Mouse (Mus musculus) lung, embryonic 14.5 days (tissue): ENCODE data around the gene Adam22. TPM values are rescaled to one million over a fixed set of nuclear protein-coding genes. Genes with fewer than 3 reads are reported as not detected.
"Not testable (repeated sequence)": the region's sequence is repeated elsewhere in the genome, so short reads cannot be mapped to it uniquely, and the experiment has no call there.

Experiments
- ATAC-seq: fragments of 200-750 bp; cut with Nextera tagmentation; 2 replicates; pipeline ENCODE4 v1.8.0; 2017; ENCODE audit warnings: mild to moderate bottlenecking, moderate TSS enrichment, moderate library complexity; ENCODE audit not compliant: insufficient read depth
- DNase-seq: peaks from one replicate; pipeline ENCODE4 v3.0.0-alpha.2; 2015
- H3K27ac ChIP-seq: fragments of 300-500 bp; sonication (generic); 2 replicates; pipeline ENCODE4 v1.5.1; 2014; ENCODE audit warnings: low read depth, mild to moderate bottlenecking, moderate library complexity
- H3K27me3 ChIP-seq: fragments of 300-500 bp; sonication (generic); 2 replicates; pipeline ENCODE4 v1.6.1; 2014; ENCODE audit warnings: low read length, control low read depth; ENCODE audit not compliant: insufficient read depth
- H3K36me3 ChIP-seq: fragments of 300-500 bp; sonication (generic); 2 replicates; pipeline ENCODE4 v1.6.1; 2014; ENCODE audit warnings: control low read depth; ENCODE audit not compliant: insufficient read depth
- H3K4me1 ChIP-seq: fragments of 300-500 bp; sonication (generic); 2 replicates; pipeline ENCODE4 v1.6.1; 2014; ENCODE audit warnings: antibody characterized with exemption, control low read depth; ENCODE audit not compliant: insufficient read depth
- H3K4me2 ChIP-seq: fragments of 300-500 bp; sonication (generic); 2 replicates; pipeline ENCODE4 v1.6.1; 2014; ENCODE audit warnings: mild to moderate bottlenecking
- H3K4me3 ChIP-seq: fragments of 300-500 bp; sonication (generic); 2 replicates; pipeline ENCODE4 v1.5.1; 2014; ENCODE audit warnings: low read depth, low read length
- H3K9ac ChIP-seq: fragments of 300-500 bp; sonication (generic); 2 replicates; pipeline ENCODE4 v1.6.1; 2014
- H3K9me3 ChIP-seq: fragments of 300-500 bp; sonication (generic); 2 replicates; pipeline ENCODE4 v1.6.1; 2016; ENCODE audit warnings: low read depth, low read length, control low read depth
- CTCF ChIP-seq: IDR thresholded peaks from 2 replicates; pipeline ENCODE4 v1.5.1; 2016; ENCODE audit warnings: antibody characterized with exemption, low read depth
- WGBS: fragments of 180-500 bp; shearing (Covaris S2); extraction: QIAGEN DNeasy Blood & Tissue Kit; methylation state at CpG from one replicate; pipeline ENCODE4 v1.1.7; 2014; 5-methylcytosine and 5-hydroxymethylcytosine counted together
- microRNA-seq: library from miRNA; unstranded; fragments of <30 nt; microRNA quantifications from one replicate; pipeline ENCODE4, GENCODE M21; 2016; ENCODE audit warnings: borderline number of aligned reads
- polyA plus RNA-seq: library from polyadenylated mRNA; unstranded; fragments of >200 nt; fragmentation: Nextera tagmentation; extraction: Ambion mirVana; gene quantifications from 2 replicates; pipeline ENCODE4 v1.2.1, GENCODE M21; 2014

Gene Adam22
- polyA plus RNA-seq, 1 experiment from 2014 or later: 3.6 TPM

DNA sequence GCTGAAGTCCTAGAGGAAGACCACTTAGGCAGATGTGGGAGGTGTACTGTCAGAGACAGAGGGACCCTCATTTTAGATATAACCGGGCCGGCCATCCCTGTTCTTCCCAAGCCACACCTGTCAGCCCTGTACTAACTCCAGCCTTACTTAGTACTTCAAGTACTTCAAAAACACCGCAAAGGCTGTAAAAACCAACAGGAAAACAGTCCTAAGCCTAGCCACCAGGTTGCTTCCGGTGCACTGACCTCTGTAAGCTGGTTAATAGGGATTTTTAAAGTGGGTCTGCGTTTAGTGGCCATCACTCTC, 311.0 kb downstream of the Adam22 start:
- peak overlapping the region; percentile 83 for H3K4me2 ChIP-seq
- H3K9ac ChIP-seq: peak overlapping the region; percentile 86
- peak overlapping the region; percentile 80 for H3K4me3 ChIP-seq
- ATAC-seq (peak; percentile 9; the same call in 1 of the 2 replicates), DNase-seq (peak; percentile 3)
- H3K27ac ChIP-seq: peak overlapping the region; percentile 90
- no peak for TF ChIP-seq CTCF
- peaks cover 5% of the 10 kb centered on the region for H3K4me1 ChIP-seq
- WGBS: 51% methylated on average over 5 of the region's 5 CpGs
- H3K36me3 ChIP-seq: peaks cover 23% of the 10 kb centered on the region; the same call in 1 of the 2 replicates
- H3K9me3 ChIP-seq: no peaks in the 10 kb centered on the region
- no peaks in the 10 kb centered on the region for H3K27me3 ChIP-seq

GRCm38 (mm10) chr5:8056141-8057017, 311.6 kb downstream of the Adam22 start:
- peaks cover 21% of the 10 kb centered on the region; the same call in 1 of the 2 replicates for H3K36me3 ChIP-seq
- TF ChIP-seq CTCF: peak; percentile 30; the same call in 1 of the 2 replicates
- H3K4me3 ChIP-seq: peak overlapping the region; percentile 80
- H3K27me3 ChIP-seq: no peaks in the 10 kb centered on the region
- ATAC-seq (peak; percentile 99), DNase-seq (peak; percentile 80)
- no peaks in the 10 kb centered on the region for H3K9me3 ChIP-seq
- peak overlapping the region; percentile 83 for H3K4me2 ChIP-seq
- 1% methylated on average over 54 of the region's 60 CpGs for WGBS
- peak overlapping the region; percentile 86 for H3K9ac ChIP-seq
- peaks cover 5% of the 10 kb centered on the region for H3K4me1 ChIP-seq
- peak overlapping the region; percentile 90 for H3K27ac ChIP-seq

- Histone ChIP-seq H3K27me3 (no peaks in the 10 kb centered on the region), H3K36me3 (peaks cover 21% of the 10 kb centered on the region; the same call in 1 of the 2 replicates), H3K27ac (peak overlapping the region; percentile 90), H3K9ac (peak overlapping the region; percentile 86), H3K9me3 (no peaks in the 10 kb centered on the region), H3K4me3 (peak overlapping the region; percentile 80), H3K4me1 (peaks cover 5% of the 10 kb centered on the region), H3K4me2 (peak overlapping the region; percentile 83)
- WGBS: 20% methylated on average over 8 of the region's 8 CpGs
- no peak for TF ChIP-seq CTCF
- DNase-seq (no peak), ATAC-seq (peak; percentile 29; the same call in 1 of the 2 replicates)
These were observed 312.2 kb downstream of the Adam22 start for GRCm38 (mm10) chr5:8055721-8056129.

DNA sequence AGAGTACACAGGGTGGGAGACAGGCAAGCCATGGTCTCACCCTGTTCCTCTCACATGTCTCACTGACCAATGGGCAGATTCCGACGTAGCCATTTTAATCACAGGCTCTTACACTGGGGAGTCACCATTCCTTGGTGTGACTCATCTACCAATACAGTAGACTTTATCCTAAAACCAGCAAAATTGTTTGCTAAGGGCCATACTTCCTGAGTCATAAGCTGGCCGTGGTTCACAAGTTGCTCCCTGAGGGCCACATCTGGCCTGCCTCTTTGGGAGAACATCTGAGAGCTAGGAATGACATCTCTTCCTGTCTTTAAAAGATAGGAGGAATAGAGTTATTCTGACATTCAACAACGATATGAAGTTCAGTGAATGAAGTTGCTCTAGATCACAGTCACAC, 314.1 kb downstream of the Adam22 start:
- Histone ChIP-seq H3K4me1 (peaks cover 5% of the 10 kb centered on the region), H3K4me3 (no peak overlapping the region), H3K9ac (no peak overlapping the region), H3K27ac (no peak overlapping the region), H3K36me3 (peaks cover 7% of the 10 kb centered on the region; the same call in 1 of the 2 replicates), H3K9me3 (no peaks in the 10 kb centered on the region), H3K4me2 (no peak overlapping the region), H3K27me3 (no peaks in the 10 kb centered on the region)
- TF ChIP-seq CTCF: no peak
- DNase-seq (no peak), ATAC-seq (no peak)
- WGBS: 83% methylated on average over 4 of the region's 4 CpGs

GRCm38 (mm10) chr5:8045855-8046254, 322.1 kb downstream of the Adam22 start, which contains the start of gene Sri:
Gene Sri, plus strand, starts transcription at chr5:8046078.
- Histone ChIP-seq H3K4me1 (no peaks in the 10 kb centered on the region), H3K27me3 (no peaks in the 10 kb centered on the region), H3K36me3 (no peaks in the 10 kb centered on the region), H3K9me3 (no peaks in the 10 kb centered on the region), H3K4me3 (no peak within 1 kb of the TSS), H3K9ac (no peak within 1 kb of the TSS), H3K27ac (no peak within 1 kb of the TSS), H3K4me2 (no peak within 1 kb of the TSS)
- DNase-seq: peak; percentile 59
- 59% methylated on average over 6 of the region's 6 CpGs for WGBS
- peak; percentile 62; the same call in 1 of the 2 replicates for ATAC-seq
- no peak for TF ChIP-seq CTCF

GRCm38 (mm10) chr5:8034596-8034995, 333.4 kb downstream of the Adam22 start:
- H3K27me3 ChIP-seq, ATAC-seq, H3K4me3 ChIP-seq, DNase-seq, H3K27ac ChIP-seq, H3K9ac ChIP-seq, H3K4me1 ChIP-seq, H3K9me3 ChIP-seq, H3K4me2 ChIP-seq, H3K36me3 ChIP-seq: not testable (repeated sequence)
- 88% methylated on average over 6 of the region's 6 CpGs for WGBS

Small RNAs within 50 kb of the gene (microRNA-seq; reads per million reads assigned to microRNA genes)
- gene Gm24196: not detected

Other genes starting within 250 kb of the Adam22 start
- gene Dbf4, start 54.6 kb upstream of the Adam22 start, polyA plus RNA-seq: 68.3 and 71.6 TPM in 2 replicates
- 12.3 and 14.4 TPM in 2 replicates for gene Slc25a40, start 54.7 kb upstream of the Adam22 start, polyA plus RNA-seq